Mouse (Mus musculus): ENCODE measurements at regions not wholly inside any gene's neighbourhood (a gene's known extent, or its start where the extent isn't known, plus 50 kb on each side); places are given as distances from the start of the nearest gene placed in this dataset.

GRCm38 (mm10) chr9:72217296-72218028 is 57.2 kb upstream of the Zfp280d start:
- DNase-seq (ENCODE audit: low read depth, low spot score): no peak

- no peak for DNase-seq (ENCODE audit: low read depth, low spot score)
Measured at GRCm38 (mm10) chr9:72218736-72219135, 55.9 kb upstream of the Zfp280d start.

GRCm38 (mm10) chr9:72219892-72220291 is 54.8 kb upstream of the Zfp280d start:
- no peak for DNase-seq (ENCODE audit: low read depth, low spot score)

GRCm38 (mm10) chr9:72221333-72221732 is 53.3 kb upstream of the Zfp280d start:
- DNase-seq (ENCODE audit: low read depth, low spot score): no peak

All from CD4-positive helper T cell, adult 2 months (primary cell).